Comparison of ENCODE assay signal across 13 mouse cellular contexts in the genomic region with DNA sequence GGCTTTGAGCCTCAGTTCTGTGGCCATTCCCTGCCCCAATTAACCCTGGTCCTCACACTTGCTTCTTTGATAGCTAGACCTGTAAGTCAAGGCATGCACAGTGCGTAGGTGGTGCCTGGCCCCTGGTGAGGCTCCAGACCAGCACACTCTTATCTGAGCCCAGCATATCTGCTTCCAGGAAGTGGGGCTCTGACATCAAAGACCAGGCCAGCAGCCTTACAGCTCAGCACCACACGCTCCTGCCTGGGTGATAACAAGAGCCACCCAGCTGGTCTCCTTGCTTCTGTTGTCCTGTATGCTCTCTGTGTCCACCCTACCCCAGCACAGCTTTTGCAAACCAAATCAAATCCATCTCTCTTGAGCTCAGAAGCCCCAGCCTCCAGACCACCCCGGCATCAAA. TPM values are rescaled to one million over a fixed set of nuclear protein-coding genes. Genes with fewer than 3 reads are reported as not detected.
A peak's percentile ranks its signal among the peaks of the same experiment; 100 is the strongest.
DNase-seq lines count a peak whose midpoint lies in the region; ATAC-seq lines count a peak whose summit lies in the region.
"Had no signal": no experiment of that assay in that cellular context is flagged by ENCODE, and none has a peak within 500 bp of the region (broad histone marks: within the 10 kb centered on the region; RNA-seq: fewer than 3 reads in every experiment).

No protein-coding gene starts in this region.

- DNase-seq in heart, postnatal 25 days (ENCODE audit: low spot score), result no peak
- peak; percentile 93 for DNase-seq in c-Kit-positive CD71-positive TER-119-positive erythroid progenitor cells, embryonic 14.5 days (ENCODE audit: low spot score)
- DNase-seq in limb, embryonic 10.5 days (ENCODE audit: low spot score), result no peak
- DNase-seq in spleen, postnatal 14 days (ENCODE audit: low spot score in 2 of 2), result peak; percentile 10 to 17
- no peak for DNase-seq in left cerebral cortex, postnatal 10 days (ENCODE audit: extremely low spot score in 1 of 2, low spot score in 2 of 2)
- no peak for DNase-seq in ovary, adult 18-20 months (ENCODE audit: low spot score)
- DNase-seq in embryo, embryonic 11 days, result no peak
- DNase-seq: right cerebral cortex, postnatal 14 days had no signal

- intact Hi-C loops in heart, postnatal 25 days (cut with DNase I), result no loop called here
- intact Hi-C loops in left cerebral cortex, postnatal 10 days (cut with DNase I), result no loop called here

- no peak overlapping the region for H3K4me3 ChIP-seq in heart, embryonic 16.5 days (ENCODE audit: low read length)
- no peak overlapping the region for H3K4me3 ChIP-seq in limb, embryonic 10.5 days
- H3K4me3 ChIP-seq: layer of hippocampus, adult 2 months; neural tube, embryonic 12.5 days had no signal

- no peaks in the 10 kb centered on the region for H3K36me3 ChIP-seq in heart, embryonic 16.5 days (ENCODE audit: control insufficient read depth, insufficient read depth)
- no peaks in the 10 kb centered on the region for H3K36me3 ChIP-seq in limb, embryonic 10.5 days
- H3K36me3 ChIP-seq: neural tube, embryonic 12.5 days had no signal

- H3K9me3 ChIP-seq in heart, embryonic 16.5 days (replicated peaks; ENCODE audit: control insufficient read depth, low read length), result no peaks in the 10 kb centered on the region
- no peaks in the 10 kb centered on the region for H3K9me3 ChIP-seq in limb, embryonic 10.5 days (replicated peaks)
- H3K9me3 ChIP-seq: neural tube, embryonic 12.5 days had no signal

- ATAC-seq in heart, embryonic 16.5 days (replicated peaks; ENCODE audit: extremely low read depth, insufficient read depth, low FRiP score), result peak; percentile 33

- peaks cover 18% of the 10 kb centered on the region for H3K4me1 ChIP-seq in heart, embryonic 16.5 days (ENCODE audit: control insufficient read depth, insufficient read depth, low read length)
- H3K4me1 ChIP-seq in limb, embryonic 10.5 days, result peaks cover 6% of the 10 kb centered on the region
- H3K4me1 ChIP-seq: neural tube, embryonic 12.5 days had no signal

- H3K27me3 ChIP-seq in heart, embryonic 16.5 days (ENCODE audit: control insufficient read depth, insufficient read depth, low read length), result peaks cover 7% of the 10 kb centered on the region
- peaks cover 15% of the 10 kb centered on the region; the same call in 1 of the 2 replicates for H3K27me3 ChIP-seq in limb, embryonic 10.5 days (ENCODE audit: low read depth, poor library complexity, severe bottlenecking)

- 17% methylated on average over 3 of the region's 3 CpGs for WGBS in heart, embryonic 16.5 days
- WGBS in limb, embryonic 10.5 days, result 39% methylated on average over 3 of the region's 3 CpGs

- no peak overlapping the region for H3K9ac ChIP-seq in heart, embryonic 16.5 days (ENCODE audit: low read length)
- H3K9ac ChIP-seq: neural tube, embryonic 12.5 days had no signal

- H3K4me2 ChIP-seq in heart, embryonic 16.5 days (ENCODE audit: low read depth, low read length), result no peak overlapping the region
- H3K4me2 ChIP-seq: neural tube, embryonic 12.5 days had no signal

- H3K27ac ChIP-seq in heart, embryonic 16.5 days (ENCODE audit: low read length), result no peak overlapping the region
- H3K27ac ChIP-seq in limb, embryonic 10.5 days, result 0 out of 2 replicates have a peak overlapping the region, but pooled peaks have one; percentile 36
- H3K27ac ChIP-seq: layer of hippocampus, adult 2 months; neural tube, embryonic 12.5 days had no signal

RNA-seq across cellular contexts. Expression of a gene that starts 34.8 kb away (rescaled TPM):
- polyA plus RNA-seq in heart, embryonic 16.5 days (2015; fragmentation: Nextera tagmentation; extraction: Ambion mirVana), result 7.3 and 16.0 TPM in 2 replicates
- 10 to 100 TPM; 11.8 to 13.7 TPM for total RNA-seq in heart, postnatal 25 days (2021)
- polyA plus RNA-seq in limb, embryonic 10.5 days (2016; fragmentation: Nextera tagmentation; extraction: Ambion mirVana), result 3.1 and 6.0 TPM in 2 replicates
- 1 to 10 TPM; 3.0 to 4.8 TPM for total RNA-seq in left cerebral cortex, postnatal 10 days (2021)

RNA-seq across cellular contexts. Expression of a gene that starts 51.3 kb away (rescaled TPM):
- polyA plus RNA-seq in heart, embryonic 16.5 days (2015; fragmentation: Nextera tagmentation; extraction: Ambion mirVana), result 0.20 and 0.79 TPM in 2 replicates
- not detected for total RNA-seq in heart, postnatal 25 days (2021)
- 0.41 and 0.46 TPM in 2 replicates for polyA plus RNA-seq in limb, embryonic 10.5 days (2016; fragmentation: Nextera tagmentation; extraction: Ambion mirVana)
- total RNA-seq in left cerebral cortex, postnatal 10 days (2021), result under 1 TPM in 1 of 2 experiments, not detected in 1; 0.24 TPM
- total RNA-seq: gastrocnemius, adult 18-20 months had no signal
- polyA plus RNA-seq: limb, embryonic 11.5 days had no signal

Comparison
In these comparisons a context has a peak if more than half of its experiments do, and no peak if none do; other contexts are left out.
1. DNase-seq: peak in c-Kit-positive CD71-positive TER-119-positive erythroid progenitor cells, embryonic 14.5 days (single experiment) and spleen, postnatal 14 days (2 of 2); none in heart, postnatal 25 days (single experiment), limb, embryonic 10.5 days (single experiment), left cerebral cortex, postnatal 10 days (0 of 2), ovary, adult 18-20 months (single experiment) and embryo, embryonic 11 days (single experiment).